Mouse (Mus musculus): Measurements from ENCODE around the gene Prpf18. TPM values are rescaled to one million over a fixed set of nuclear protein-coding genes. Genes with fewer than 3 reads are reported as not detected.
"Not testable (repeated sequence)": the region's sequence is repeated elsewhere in the genome, so short reads cannot be mapped to it uniquely, and the experiment has no call there.

Prpf18 gene
- total RNA-seq, 2 experiments from 2014 or later = 51.0 to 52.5 TPM

GRCm38 (mm10) chr2:4614276-4614929 is 37.5 kb downstream of the Prpf18 start:
- DNase-seq = not testable (repeated sequence)

DNA sequence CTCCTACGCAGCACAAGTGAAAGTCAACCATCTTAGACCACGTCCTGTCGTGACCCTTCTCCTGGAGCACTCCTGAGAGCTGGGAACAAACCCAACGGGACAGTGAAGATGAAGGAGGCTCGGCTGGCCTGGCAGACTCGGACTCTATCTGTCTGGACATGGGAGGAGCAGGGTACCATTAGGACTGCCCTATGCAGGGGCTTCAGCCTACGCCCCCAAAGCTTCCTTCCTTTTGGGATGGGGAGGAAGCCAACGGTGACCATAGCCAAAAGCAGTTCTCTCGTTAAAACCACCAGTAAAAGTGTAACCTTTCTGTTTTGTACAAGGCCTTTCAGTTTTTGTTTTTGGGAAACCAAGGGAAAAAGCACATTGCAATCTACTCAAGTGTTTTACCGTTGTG is 40.2 kb downstream of the Prpf18 start:
- DNase-seq = no peak

DNA sequence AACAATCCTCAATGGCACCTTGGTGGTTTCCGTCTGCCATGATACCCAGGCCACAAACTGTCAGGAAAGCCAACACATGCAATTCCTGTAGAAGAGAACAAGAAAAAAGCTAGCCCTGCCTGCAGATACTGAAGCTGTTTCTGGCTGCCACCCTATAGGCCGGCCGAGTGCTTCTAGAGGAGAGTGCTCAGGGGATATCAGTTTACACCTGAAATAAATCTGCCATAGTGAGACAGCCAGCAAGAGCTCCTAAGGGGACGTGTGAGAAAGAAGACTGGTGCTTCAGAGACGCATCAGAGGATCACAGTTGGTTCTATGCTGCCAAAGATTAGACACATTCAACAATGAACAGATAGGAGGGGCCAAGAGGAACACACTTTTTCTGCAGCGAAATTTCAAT is 40.6 kb downstream of the Prpf18 start:
- DNase-seq = no peak

DNA sequence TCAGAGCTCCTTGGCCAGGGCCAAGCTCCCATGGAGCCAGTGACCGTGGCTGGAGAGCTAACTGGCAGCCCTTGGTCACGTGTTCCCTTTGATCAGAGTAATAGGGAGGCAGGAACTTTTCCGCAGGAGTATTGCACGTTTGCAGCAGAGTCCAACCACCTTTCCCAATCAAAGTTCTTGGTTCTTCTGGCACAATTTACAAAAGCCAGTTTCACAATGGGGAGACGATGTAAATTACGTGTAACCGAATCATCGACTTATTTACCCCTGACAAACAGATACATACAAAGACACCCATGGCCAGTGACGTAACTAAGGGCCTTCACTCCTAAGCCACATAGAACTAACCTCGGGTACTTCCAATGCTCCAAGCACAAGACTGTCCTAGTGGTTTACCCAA is 42.5 kb downstream of the Prpf18 start:
- DNase-seq = no peak

- DNase-seq = no peak
Observed at GRCm38 (mm10) chr2:4608253-4608652, 43.7 kb downstream of the Prpf18 start.

GRCm38 (mm10) chr2:4606559-4606958 is 45.4 kb downstream of the Prpf18 start:
- no peak for DNase-seq

DNA sequence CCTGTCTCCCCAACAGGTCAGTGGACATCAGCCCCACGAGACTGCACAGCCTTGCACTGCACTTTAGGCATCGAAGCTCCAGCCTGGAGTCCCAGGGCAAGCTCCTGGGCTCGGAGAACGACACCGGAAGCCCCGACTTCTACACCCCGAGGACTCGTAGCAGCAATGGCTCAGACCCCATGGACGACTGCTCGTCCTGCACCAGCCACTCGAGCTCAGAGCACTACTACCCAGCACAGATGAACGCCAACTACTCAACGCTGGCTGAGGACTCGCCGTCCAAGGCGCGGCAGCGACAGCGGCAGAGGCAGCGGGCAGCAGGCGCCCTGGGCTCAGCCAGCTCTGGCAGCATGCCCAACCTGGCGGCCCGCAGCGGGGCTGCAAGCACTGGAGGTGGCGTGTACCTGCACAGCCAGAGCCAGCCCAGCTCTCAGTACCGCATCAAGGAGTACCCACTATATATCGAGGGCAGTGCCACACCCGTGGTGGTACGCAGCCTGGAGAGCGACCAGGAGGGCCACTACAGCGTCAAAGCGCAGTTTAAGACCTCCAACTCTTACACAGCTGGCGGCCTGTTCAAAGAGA is 48.5 kb downstream of the Prpf18 start:
- no peak for DNase-seq

DNA sequence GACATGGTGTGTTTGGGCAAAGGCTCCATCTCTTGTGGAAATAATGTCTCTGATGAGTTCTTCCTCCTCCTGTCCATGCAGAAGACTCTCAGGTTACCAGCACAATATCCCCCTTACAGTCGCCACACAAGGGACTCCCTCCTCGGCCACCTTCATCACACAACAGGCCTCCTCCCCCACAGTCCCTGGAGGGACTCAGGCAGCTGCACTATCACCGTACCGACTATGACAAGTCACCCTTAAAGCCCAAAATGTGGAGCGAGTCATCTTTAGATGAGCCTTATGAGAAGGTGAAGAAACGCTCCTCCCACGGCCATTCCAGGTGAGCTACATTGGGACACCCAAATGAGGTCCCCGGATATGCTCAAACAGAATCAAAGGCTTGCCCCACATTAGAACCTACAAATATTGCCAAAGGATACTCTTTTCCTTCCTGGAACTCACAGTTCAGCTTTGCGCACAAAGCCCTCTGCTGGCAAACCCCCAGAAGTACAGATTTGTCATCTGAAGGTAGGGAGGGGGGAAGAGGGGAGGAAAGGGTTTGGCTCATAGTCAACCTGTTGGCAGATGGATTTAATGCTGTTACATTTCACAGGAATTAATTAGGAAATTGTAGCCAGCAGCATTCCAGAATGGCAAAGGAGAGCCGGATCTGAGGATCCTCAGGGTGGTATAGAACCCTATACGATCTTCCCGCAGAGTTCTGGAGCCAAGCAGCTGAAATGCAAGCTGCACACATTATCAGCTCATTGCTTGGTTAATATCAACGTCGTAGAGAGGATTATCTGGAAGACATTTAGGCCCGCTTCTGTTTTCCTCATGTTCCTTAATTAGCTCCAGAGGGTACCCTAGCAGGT is 50.7 kb downstream of the Prpf18 start:
- peak; percentile 57 to 63 for DNase-seq

GRCm38 (mm10) chr2:4596992-4597391 is 54.9 kb downstream of the Prpf18 start:
- DNase-seq = no peak

GRCm38 (mm10) chr2:4593878-4594387 is 58.0 kb downstream of the Prpf18 start:
- DNase-seq = no peak

DNA sequence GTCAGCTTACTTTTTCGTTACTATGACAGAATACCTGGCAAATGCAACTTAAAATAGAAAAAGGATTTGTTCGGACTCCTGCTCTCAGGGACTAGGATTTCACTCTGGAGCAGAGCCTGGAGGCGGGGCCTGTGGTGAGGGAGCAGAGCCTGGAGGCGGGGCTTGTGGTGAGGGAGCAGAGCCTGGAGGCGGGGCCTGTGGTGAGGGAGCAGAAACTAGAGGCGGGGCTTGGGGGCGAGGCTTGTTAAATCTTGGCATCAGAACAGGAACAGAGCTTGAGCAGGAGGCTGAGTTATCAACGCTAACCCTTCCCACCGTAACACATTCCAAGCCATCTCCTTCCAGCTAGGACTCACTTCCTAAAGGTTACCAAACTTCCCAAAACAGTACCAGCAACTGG is 58.5 kb downstream of the Prpf18 start:
- no peak for DNase-seq

- DNase-seq = no peak
Observed at GRCm38 (mm10) chr2:4592666-4593065, 59.2 kb downstream of the Prpf18 start.

DNA sequence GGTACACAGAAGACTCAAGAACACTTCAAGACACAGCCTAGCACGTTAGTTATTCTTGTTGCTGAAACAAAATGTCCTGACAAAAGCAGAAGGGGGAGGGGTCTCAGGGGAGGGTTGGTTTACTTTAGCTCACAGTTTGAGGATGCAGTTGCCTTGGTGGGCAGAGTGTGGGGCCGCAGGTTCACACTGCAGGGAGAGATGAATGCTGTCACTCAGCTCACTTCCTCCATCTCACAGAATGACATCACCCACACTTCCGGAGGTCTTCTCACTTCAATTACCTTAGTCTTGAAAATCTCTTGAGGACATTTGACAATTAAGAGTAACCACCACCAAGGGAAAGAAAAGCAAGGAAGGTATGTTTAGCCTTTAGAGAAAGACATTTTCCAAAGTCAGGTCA is 60.3 kb downstream of the Prpf18 start:
- no peak for DNase-seq

GRCm38 (mm10) chr2:4587685-4588409 is 64.1 kb downstream of the Prpf18 start:
- DNase-seq = no peak

- DNase-seq = no peak
Observed at GRCm38 (mm10) chr2:4586245-4586644, 65.7 kb downstream of the Prpf18 start.

DNA sequence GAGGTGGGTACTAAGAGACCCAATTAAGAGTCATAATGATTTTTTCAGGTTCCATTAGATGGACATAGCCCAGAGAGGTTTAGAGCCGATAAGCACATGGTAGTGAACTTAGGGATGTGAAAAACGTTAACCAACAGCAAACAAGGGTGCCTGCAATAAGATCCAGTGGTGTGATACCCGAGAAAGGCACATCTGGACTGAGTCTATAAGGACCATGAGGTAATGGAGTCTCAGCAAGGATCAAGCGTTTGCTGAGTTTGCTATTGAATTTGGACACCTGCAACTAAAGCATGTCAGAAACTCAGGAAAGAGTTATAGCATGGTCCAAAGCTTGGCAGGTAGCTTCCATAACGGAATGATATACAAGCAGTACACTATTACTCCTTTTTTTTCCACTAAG is 67.7 kb downstream of the Prpf18 start:
- DNase-seq = no peak

- DNase-seq = no peak
Observed at GRCm38 (mm10) chr2:4582930-4583329, 69.0 kb downstream of the Prpf18 start.

- no peak for DNase-seq
Observed at GRCm38 (mm10) chr2:4580666-4581065, 71.2 kb downstream of the Prpf18 start.

- DNase-seq = no peak
Observed at GRCm38 (mm10) chr2:4579357-4580068, 72.4 kb downstream of the Prpf18 start.

DNA sequence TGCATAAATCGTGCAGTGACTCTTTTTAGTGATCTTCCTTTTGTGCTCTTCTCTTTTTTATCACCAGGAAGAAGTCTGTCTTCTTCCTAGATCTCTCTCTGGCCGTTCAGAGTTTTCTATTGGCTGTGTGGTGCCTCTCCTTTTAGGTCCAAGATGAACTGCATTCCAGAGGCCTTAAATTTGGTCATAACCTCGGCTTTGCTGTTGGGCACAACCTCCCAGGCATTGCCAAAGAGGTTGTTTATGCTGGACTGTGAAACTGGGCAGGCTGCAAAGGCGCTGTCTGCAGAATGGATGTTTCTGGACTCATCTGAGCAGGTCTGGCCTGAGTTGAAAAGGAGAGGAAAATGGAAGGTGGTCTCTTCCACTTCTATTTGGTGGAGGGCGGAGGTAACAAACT is 73.6 kb downstream of the Prpf18 start:
- DNase-seq = no peak

GRCm38 (mm10) chr2:4575975-4576374 is 75.9 kb downstream of the Prpf18 start:
- DNase-seq = no peak

DNA sequence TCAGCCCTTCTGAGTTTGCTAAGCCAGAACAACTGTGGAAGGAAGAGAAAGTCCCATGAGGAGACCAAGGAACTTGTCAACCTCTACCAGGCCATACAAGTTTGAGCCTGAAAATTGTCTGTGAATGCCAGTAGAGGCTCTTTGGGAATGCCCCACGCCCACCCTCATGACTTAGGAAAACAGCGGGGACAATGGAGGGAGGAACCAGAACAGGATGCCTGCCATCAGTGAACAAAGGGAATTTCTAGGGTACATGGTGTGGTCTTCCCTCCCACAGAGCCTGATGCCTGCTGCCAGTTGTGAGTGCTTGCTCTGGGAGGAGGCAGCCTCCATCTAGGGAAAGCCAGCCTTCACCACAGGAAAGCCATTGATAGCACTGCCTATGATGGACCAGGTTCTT is 76.8 kb downstream of the Prpf18 start:
- no peak for DNase-seq
